Mouse (Mus musculus): ENCODE results near the gene Trp53tg5. TPM values are rescaled to one million over a fixed set of nuclear protein-coding genes. Genes with fewer than 3 reads are reported as not detected.

Trp53tg5 gene
- total and polyA plus RNA-seq, 2 experiments from 2014 or later = not detected

DNA sequence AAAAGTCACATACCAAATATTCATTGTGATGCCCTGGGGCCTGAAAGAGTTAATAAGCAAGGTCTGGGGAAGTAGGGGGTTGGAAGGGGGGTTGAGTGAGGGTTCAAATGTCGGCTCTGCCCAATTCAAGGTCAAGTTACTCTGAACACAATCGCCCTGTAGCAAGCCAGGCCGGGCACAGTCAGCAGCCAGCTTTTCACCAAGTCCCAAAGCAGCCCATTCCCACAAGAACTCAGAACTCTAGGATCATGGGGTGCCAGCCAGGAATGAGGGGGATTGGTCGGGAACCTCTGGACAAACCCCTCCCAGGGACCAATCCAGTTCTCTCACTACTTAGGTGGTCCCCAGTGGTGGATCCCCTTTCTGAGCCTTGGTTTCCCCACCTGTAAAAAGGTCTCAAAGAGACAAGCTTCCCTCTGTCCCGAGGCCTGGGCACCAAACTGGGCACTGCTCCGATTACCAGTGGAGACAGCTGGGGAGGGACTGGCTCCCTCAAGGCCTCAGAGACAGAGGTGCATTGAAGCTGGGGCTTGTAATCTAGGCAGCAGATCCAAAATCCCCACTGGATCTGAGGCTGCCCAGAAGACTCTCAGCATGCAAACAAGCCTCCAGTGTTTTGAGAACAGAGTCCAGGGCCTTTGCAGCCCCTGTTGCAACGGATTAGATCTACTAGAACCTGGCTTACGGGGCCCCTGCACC is 37.2 kb downstream of the Trp53tg5 start:
- Histone ChIP-seq H3K27ac (peak overlapping the region; percentile 71), H3K4me3 (ENCODE audit: low read length) (no peak overlapping the region), H3K36me3 (ENCODE audit: insufficient read depth, low read length) (no peaks in the 10 kb centered on the region), H3K4me1 (ENCODE audit: insufficient read depth, low read length) (0 out of 2 replicates have a peak, but pooled peaks cover 2% of the 10 kb centered on the region), H3K9ac (replicated peaks; ENCODE audit: low read length) (no peak overlapping the region), H3K4me2 (ENCODE audit: low read depth, low read length) (no peak overlapping the region), H3K27me3 (ENCODE audit: insufficient read depth, low read length) (no peaks in the 10 kb centered on the region), H3K9me3 (ENCODE audit: low read length) (no peaks in the 10 kb centered on the region)
- WGBS = 27% methylated on average over 8 of the region's 8 CpGs
- TF ChIP-seq CTCF (IDR thresholded peaks at IDR 0.05; ENCODE audit: low read depth) = no peak
- peak; percentile 51; the same call in 1 of the 2 replicates for ATAC-seq
- DNase-seq (ENCODE audit: low spot score) = peak; percentile 26

DNA sequence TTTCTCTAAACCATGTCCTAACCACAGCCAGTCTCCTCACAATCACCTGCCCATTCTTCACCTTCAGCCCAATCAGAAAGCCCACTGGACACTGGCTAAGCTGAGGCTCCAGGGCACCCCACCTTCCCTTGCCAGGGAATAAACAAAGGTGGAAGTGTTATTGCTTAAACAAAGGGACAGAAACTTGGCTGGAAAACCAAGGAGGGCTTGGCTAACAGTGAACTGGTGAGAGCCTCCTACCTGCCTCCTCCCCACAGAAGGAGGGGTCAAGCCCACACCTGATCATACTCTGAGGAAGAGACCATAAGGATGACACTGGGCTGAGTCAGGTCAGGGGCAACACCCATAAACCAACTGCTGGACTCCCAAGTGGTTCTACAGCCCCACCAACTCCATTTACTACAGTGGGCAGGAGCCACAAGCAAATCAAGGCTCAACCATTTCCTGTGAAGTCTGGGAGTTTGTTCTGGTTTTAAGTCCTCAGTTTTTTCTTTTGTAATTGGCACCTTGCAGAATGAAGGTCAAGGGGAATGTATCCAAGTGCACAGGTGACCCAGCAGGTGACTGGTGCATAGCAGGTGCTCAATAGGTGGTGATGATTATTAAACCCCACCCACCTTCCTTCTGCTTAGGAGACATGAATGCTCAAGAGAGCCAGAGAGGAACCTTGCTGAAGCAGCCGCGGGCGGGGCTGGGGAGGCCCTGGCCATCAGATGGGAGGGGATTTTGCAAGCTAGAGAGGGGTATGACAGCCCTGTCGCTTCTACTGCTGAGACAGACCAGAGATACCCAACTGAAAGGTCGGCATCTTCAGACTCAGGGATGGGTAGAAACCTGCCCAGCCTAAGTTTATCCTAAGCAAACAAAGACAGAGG is 38.1 kb downstream of the Trp53tg5 start:
- no peak overlapping the region for H3K27ac ChIP-seq
- WGBS = 65% methylated on average over 5 of the region's 5 CpGs
- ATAC-seq (no peak), DNase-seq (ENCODE audit: low spot score) (no peak)
- no peak overlapping the region for H3K4me3 ChIP-seq (ENCODE audit: low read length)
- H3K27me3 ChIP-seq (ENCODE audit: insufficient read depth, low read length) = no peaks in the 10 kb centered on the region
- no peak overlapping the region for H3K9ac ChIP-seq (replicated peaks; ENCODE audit: low read length)
- no peak for TF ChIP-seq CTCF (IDR thresholded peaks at IDR 0.05; ENCODE audit: low read depth)
- H3K36me3 ChIP-seq (ENCODE audit: insufficient read depth, low read length) = no peaks in the 10 kb centered on the region
- H3K4me2 ChIP-seq (ENCODE audit: low read depth, low read length) = no peak overlapping the region
- no peaks in the 10 kb centered on the region for H3K9me3 ChIP-seq (ENCODE audit: low read length)
- no peaks in the 10 kb centered on the region for H3K4me1 ChIP-seq (ENCODE audit: insufficient read depth, low read length)

DNA sequence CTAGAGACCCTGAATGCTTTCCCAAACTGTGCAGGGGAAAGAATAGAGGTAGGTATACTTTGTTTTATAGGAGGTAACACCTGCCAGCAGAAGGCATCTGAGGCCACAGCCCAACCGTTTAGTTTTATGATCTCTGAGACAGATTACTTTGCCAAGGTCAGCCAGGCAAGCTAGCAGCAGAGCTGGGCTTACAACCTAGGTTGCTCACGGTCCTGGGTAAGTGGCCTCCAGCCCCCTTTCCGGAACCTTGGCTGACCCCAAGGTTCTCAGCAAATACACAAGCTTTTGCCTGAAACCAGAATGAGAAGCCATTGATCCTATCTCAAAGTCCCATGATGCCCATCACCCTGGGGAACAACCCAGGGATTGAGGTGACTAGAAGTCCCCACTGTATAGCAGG is 38.8 kb downstream of the Trp53tg5 start:
- H3K4me2 ChIP-seq (ENCODE audit: low read depth, low read length) = no peak overlapping the region
- H3K27ac ChIP-seq = no peak overlapping the region
- no peaks in the 10 kb centered on the region for H3K4me1 ChIP-seq (ENCODE audit: insufficient read depth, low read length)
- no peak for TF ChIP-seq CTCF (IDR thresholded peaks at IDR 0.05; ENCODE audit: low read depth)
- no peaks in the 10 kb centered on the region for H3K36me3 ChIP-seq (ENCODE audit: insufficient read depth, low read length)
- ATAC-seq = no peak
- no peak for DNase-seq (ENCODE audit: low spot score)
- H3K9ac ChIP-seq (replicated peaks; ENCODE audit: low read length) = no peak overlapping the region
- no peaks in the 10 kb centered on the region for H3K27me3 ChIP-seq (ENCODE audit: insufficient read depth, low read length)
- H3K9me3 ChIP-seq (ENCODE audit: low read length) = no peaks in the 10 kb centered on the region
- no peak overlapping the region for H3K4me3 ChIP-seq (ENCODE audit: low read length)
- WGBS = 81% methylated on average over 3 of the region's 3 CpGs

DNA sequence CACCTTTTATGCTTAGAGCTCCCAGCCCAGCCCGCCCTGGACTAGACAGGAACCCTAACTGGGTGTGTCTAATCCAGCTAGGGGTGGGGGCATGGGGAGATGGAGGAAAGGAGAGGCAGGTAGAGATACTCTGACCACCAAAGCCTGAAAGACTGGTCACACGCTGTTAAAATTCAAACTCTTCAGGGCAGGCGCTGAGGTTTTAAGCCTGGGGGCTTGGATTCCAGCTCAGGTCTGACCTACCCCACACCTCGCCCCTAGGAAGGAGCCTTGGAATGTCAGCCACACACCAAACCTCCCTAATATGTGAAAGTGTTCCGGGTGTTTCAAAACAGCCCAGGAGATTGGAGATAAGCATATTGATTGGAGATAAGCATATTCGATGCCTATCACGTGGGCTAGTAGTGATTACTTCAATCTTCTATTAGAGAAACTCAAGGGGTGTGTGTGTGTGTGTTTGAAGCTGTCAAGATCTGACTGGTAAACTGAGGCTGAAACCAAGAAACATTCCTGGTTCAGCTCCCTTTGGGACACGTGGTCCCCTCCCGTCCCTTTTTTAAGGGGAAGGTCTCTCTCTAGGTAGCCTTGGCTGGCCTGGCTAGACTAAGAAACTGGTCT is 40.1 kb downstream of the Trp53tg5 start:
- Histone ChIP-seq H3K27me3 (ENCODE audit: insufficient read depth, low read length) (no peaks in the 10 kb centered on the region), H3K4me2 (ENCODE audit: low read depth, low read length) (no peak overlapping the region), H3K4me3 (ENCODE audit: low read length) (no peak overlapping the region), H3K9me3 (ENCODE audit: low read length) (no peaks in the 10 kb centered on the region), H3K27ac (no peak overlapping the region), H3K36me3 (ENCODE audit: insufficient read depth, low read length) (no peaks in the 10 kb centered on the region), H3K4me1 (ENCODE audit: insufficient read depth, low read length) (no peaks in the 10 kb centered on the region), H3K9ac (replicated peaks; ENCODE audit: low read length) (no peak overlapping the region)
- no peak for TF ChIP-seq CTCF (IDR thresholded peaks at IDR 0.05; ENCODE audit: low read depth)
- ATAC-seq (no peak), DNase-seq (ENCODE audit: low spot score) (no peak)
- WGBS = 86% methylated on average over 9 of the region's 9 CpGs

DNA sequence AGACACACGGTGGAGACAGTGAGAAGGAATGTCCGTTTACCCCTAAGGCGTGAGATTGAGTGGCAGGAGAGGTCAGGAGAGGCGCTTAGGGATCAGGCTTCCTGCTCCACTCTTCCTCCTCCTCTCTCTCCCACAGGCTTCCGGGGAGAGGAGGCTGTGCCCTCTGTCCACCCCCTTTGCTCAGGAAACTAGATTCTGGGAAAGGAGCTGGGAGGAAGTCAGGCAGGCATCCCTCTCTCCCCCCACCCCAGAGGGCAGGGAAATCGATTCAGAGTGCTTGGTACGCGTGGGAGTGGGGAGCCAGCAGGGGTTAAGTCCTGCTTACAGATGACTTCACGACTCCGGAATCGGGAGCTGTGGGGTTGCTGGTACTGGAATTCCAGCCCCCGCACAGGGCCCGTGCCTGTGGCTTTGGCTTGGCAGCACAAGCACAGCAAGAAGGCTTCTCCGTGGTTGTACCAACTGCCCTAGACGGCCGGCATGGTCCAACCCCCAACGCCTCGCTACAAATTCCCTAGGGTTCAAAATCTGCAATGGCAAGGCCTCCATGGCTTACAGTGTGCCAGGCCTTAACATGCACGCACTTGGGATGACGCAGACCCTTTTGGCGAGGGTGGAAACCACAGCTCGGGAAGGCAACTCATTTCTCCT is 40.9 kb downstream of the Trp53tg5 start:
- 0 out of 2 replicates have a peak, but pooled peaks have one; percentile 25 for ATAC-seq
- H3K9ac ChIP-seq (replicated peaks; ENCODE audit: low read length) = no peak overlapping the region
- H3K36me3 ChIP-seq (ENCODE audit: insufficient read depth, low read length) = no peaks in the 10 kb centered on the region
- no peak overlapping the region for H3K4me2 ChIP-seq (ENCODE audit: low read depth, low read length)
- no peak overlapping the region for H3K4me3 ChIP-seq (ENCODE audit: low read length)
- no peaks in the 10 kb centered on the region for H3K4me1 ChIP-seq (ENCODE audit: insufficient read depth, low read length)
- no peak for TF ChIP-seq CTCF (IDR thresholded peaks at IDR 0.05; ENCODE audit: low read depth)
- no peak overlapping the region for H3K27ac ChIP-seq
- H3K27me3 ChIP-seq (ENCODE audit: insufficient read depth, low read length) = no peaks in the 10 kb centered on the region
- WGBS = 31% methylated on average over 21 of the region's 22 CpGs
- no peaks in the 10 kb centered on the region for H3K9me3 ChIP-seq (ENCODE audit: low read length)
- DNase-seq (ENCODE audit: low spot score) = peak; percentile 15

DNA sequence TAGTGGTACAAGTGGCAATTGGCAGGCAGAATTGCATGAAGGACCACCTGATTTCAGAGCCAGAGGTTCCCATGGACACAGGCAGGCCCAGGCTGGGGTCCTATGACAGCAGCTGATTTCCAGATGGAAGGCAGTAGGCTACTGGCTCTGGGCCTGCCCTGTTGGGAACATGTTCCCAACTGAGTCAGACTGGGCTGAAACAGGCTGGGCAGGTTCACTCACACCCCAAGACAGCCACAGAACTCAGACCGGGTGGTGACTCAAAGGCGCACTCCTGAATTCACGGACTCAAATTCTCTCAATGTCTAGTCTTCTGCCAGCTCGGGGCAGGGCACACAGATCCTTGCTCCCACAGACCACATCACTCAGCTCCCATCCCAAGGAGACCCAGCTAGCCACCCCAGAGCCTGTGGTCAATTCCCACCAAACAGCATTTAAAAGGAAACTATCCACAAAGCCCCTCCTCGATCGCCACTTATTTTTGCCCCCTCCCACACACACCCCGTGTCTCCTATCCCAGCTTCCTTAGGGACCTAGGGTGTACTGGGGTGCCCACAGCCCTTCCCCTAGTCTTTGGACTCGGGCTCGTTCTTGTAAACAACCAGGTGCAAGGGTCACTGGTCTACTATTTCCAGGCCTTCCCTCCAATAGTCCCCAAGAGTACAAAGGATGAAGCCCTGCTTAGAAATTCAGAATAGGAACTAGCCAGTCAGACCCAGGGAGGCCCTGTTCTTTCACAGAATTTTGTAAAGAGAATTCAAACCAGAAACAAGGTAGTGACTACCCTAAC is 41.7 kb downstream of the Trp53tg5 start:
- H3K4me2 ChIP-seq (ENCODE audit: low read depth, low read length) = no peak overlapping the region
- H3K9me3 ChIP-seq (ENCODE audit: low read length) = no peaks in the 10 kb centered on the region
- WGBS = 58% methylated on average over 9 of the region's 9 CpGs
- TF ChIP-seq CTCF (IDR thresholded peaks at IDR 0.05; ENCODE audit: low read depth) = no peak
- no peak overlapping the region for H3K9ac ChIP-seq (replicated peaks; ENCODE audit: low read length)
- no peak overlapping the region for H3K27ac ChIP-seq
- no peaks in the 10 kb centered on the region for H3K4me1 ChIP-seq (ENCODE audit: insufficient read depth, low read length)
- H3K27me3 ChIP-seq (ENCODE audit: insufficient read depth, low read length) = no peaks in the 10 kb centered on the region
- H3K4me3 ChIP-seq (ENCODE audit: low read length) = no peak overlapping the region
- no peaks in the 10 kb centered on the region for H3K36me3 ChIP-seq (ENCODE audit: insufficient read depth, low read length)
- ATAC-seq (no peak), DNase-seq (ENCODE audit: low spot score) (no peak)

Data from hindbrain, postnatal 0 days (tissue).